Mouse (Mus musculus): Measurements from ENCODE around the gene C1qtnf4.

GRCm38 (mm10) chr2:90913671-90914070 lies 28.0 kb downstream of the C1qtnf4 start:
- no peak for TF ChIP-seq MXI1 (IDR thresholded peaks at IDR 0.05; ENCODE audit: low read depth, low read length)
- no peak for TF ChIP-seq JUND (conservative IDR thresholded peaks at IDR 0.05; ENCODE audit: low read depth, low read length)
- no peak for TF ChIP-seq CHD2 (IDR thresholded peaks at IDR 0.05; ENCODE audit: low read length)
- TF ChIP-seq POLR2A (IDR thresholded peaks at IDR 0.05; ENCODE audit: low read depth, low read length), result no peak
- no peak for TF ChIP-seq CTCF (conservative IDR thresholded peaks at IDR 0.05 in 1 of 2, IDR thresholded peaks at IDR 0.05 in 1 of 2; ENCODE audit: low read depth in 2 of 2, low read length in 2 of 2)
- no peak for TF ChIP-seq TCF12 (IDR thresholded peaks at IDR 0.05; ENCODE audit: low read depth, low read length)
- TF ChIP-seq RAD21 (IDR thresholded peaks at IDR 0.05; ENCODE audit: low read depth, low read length), result no peak
- no peak for TF ChIP-seq MAX (IDR thresholded peaks at IDR 0.05; ENCODE audit: low read length)
- TF ChIP-seq ELF1 (IDR thresholded peaks at IDR 0.05; ENCODE audit: low read depth, low read length), result no peak
- TF ChIP-seq SIN3A (IDR thresholded peaks at IDR 0.05; ENCODE audit: low read length), result no peak
- no peak for TF ChIP-seq KAT2A (IDR thresholded peaks at IDR 0.05; ENCODE audit: insufficient replicate concordance, low read length)
